Mouse (Mus musculus) cerebellum, adult 11 months (tissue): Measurements from ENCODE around the gene Ints12.
A peak's percentile ranks its signal among the peaks of the same experiment; 100 is the strongest.

Source experiments
- DNase-seq: peaks from one replicate; pipeline ENCODE4 v3.0.0; 2022

Ints12 gene

GRCm38 (mm10) chr3:133152831-133153230, 61.2 kb downstream of the Ints12 start:
- no peak for DNase-seq

DNA sequence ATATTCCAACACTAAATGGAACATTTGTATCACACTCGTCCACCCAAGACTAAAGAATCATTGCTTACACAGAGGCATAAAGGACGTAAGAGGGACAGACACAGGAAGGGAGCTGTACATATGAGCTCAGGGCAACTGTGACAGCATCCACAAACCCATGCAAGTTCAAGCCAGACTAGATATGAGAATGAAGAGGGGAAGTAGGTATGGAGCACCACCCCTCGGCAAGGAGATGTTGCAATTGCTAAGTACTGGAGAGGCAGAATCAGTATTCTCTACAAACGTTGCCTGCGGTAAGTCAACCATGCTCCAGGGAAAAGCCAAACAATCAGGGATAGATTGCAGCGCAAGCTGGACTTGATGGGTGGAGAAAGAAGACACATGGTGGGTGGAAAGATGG, 62.0 kb downstream of the Ints12 start:
- no peak for DNase-seq

DNA sequence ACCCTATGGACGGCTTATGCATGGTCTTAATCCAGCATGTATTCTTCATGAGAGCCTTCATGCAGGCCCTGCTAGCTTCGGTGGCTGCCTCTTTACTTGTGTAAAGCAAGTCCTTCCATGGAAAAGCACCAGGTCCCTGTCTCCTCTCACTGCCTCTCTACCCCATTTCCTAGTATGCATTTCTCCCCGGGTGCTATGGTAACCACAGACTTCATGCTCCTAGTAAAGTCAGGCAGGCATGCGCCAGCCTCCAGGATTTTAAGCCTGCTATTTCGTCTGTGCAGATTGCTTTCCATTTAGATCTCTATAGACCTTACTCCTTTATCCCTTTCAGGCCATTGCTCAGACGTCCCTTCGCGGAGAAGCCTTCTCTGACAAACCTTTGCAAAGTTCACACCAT, 63.0 kb downstream of the Ints12 start:
- no peak for DNase-seq

DNA sequence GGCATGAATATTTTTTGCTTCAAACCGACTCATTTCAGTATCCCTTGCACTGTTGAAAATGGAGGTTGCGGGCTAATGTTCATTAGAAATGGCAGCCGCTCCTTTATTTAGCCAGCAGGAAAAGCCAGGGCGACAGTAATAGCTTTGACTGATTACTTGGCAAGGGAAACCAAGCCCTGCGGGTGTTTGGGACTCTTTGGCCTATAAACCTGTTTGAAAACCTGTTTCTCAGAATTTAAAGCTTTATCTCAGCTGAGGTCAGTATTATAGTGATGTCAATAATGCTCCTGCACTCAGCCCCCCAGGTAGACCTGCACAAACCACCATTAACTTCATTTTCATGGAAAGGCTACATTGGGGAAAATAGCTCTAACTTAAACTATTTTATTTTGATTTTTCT, 66.6 kb downstream of the Ints12 start:
- DNase-seq, result peak; percentile 25
